Mouse (Mus musculus) adrenal gland (tissue): Measurements from ENCODE around the gene Gm11009.
"Not testable (repeated sequence)": the region's sequence is repeated elsewhere in the genome, so short reads cannot be mapped to it uniquely, and the experiment has no call there.

Experiments
- intact Hi-C: fragments of 180-260 bp; cut with DNase I; formaldehyde crosslinking; loops from one replicate; pipeline ENCODE4 v1.15.1; 2025
- long read RNA-seq, 2 experiments: library from polyadenylated mRNA; unstranded; transcript quantifications; one replicate each; pipeline ENCODE4 v2.0.0; 2020; ENCODE audit warnings: borderline replicate concordance in 1 of 2; ENCODE audit not compliant: insufficient replicate concordance in 1 of 2

Gene Gm11009
- long read RNA-seq, experiment 1: 0 reads
- long read RNA-seq, experiment 2: 0 reads

- intact Hi-C loops: not testable (repeated sequence)
Measured at GRCm38 (mm10) chr2:176319394-176319793, at the start of gene Gm11009. Gene Gm11009, minus strand, starts transcription at chr2:176319494.
